In the genomic region with DNA sequence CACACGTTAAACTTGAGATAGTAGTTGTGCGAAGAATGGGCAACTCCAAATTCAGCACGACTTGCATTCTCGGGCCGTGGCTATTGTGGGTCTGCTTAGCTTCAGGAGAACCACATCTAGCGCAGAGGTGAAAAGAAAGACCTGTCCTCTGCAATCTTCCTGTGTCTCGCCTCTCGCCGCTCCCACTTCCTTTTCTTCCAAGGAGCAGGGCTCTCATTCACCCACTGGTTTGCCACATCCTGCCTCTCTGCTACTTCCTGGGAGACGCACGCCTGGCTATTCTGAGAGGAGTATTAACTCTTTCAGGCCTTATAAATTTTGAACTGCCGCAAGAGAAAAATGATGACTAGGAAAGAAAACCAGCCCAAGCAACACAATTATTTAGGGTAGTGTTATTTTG, we compare ENCODE assay signal across 11 mouse cellular contexts. TPM values are rescaled to one million over a fixed set of nuclear protein-coding genes. Genes with fewer than 3 reads are reported as not detected.
DNase-seq lines count a peak whose midpoint lies in the region; ATAC-seq and TF ChIP-seq lines count a peak whose summit lies in the region.
"Had no signal": no experiment of that assay in that cellular context is flagged by ENCODE, and none has a peak within 500 bp of the region (broad histone marks: within the 10 kb centered on the region; RNA-seq: fewer than 3 reads in every experiment).

No protein-coding gene starts in this region.

- no peak overlapping the region for H3K4me3 ChIP-seq in lung, postnatal 0 days (ENCODE audit: low read depth, low read length)
- peak overlapping the region; percentile 23; the same call in 1 of the 2 replicates for H3K4me3 ChIP-seq in brown adipose tissue, adult 24 weeks (ENCODE audit: insufficient read depth, low read depth, low read length)
- no peak overlapping the region for H3K4me3 ChIP-seq in midbrain, embryonic 11.5 days (ENCODE audit: low read depth, low read length)
- H3K4me3 ChIP-seq in neural tube, embryonic 15.5 days (replicated peaks), result no peak overlapping the region
- H3K4me3 ChIP-seq: erythroblast, embryonic 14.5 days; heart, embryonic 15.5 days; myocyte had no signal

- H3K4me1 ChIP-seq in lung, postnatal 0 days (ENCODE audit: insufficient read depth, low read depth, low read length), result peaks cover 9% of the 10 kb centered on the region; the same call in 1 of the 2 replicates
- H3K4me1 ChIP-seq in brown adipose tissue, adult 24 weeks (ENCODE audit: control insufficient read depth, insufficient read depth, insufficient read length, low read length), result peaks cover 26% of the 10 kb centered on the region
- H3K4me1 ChIP-seq in midbrain, embryonic 11.5 days (ENCODE audit: control insufficient read depth, insufficient read depth, low read length), result no peaks in the 10 kb centered on the region
- peaks cover 18% of the 10 kb centered on the region for H3K4me1 ChIP-seq in neural tube, embryonic 15.5 days

- H3K9me3 ChIP-seq in lung, postnatal 0 days (ENCODE audit: low read length), result no peaks in the 10 kb centered on the region
- no peaks in the 10 kb centered on the region for H3K9me3 ChIP-seq in midbrain, embryonic 11.5 days (ENCODE audit: control insufficient read depth, low read length)
- H3K9me3 ChIP-seq in neural tube, embryonic 15.5 days (replicated peaks), result no peaks in the 10 kb centered on the region
- H3K9me3 ChIP-seq: heart, embryonic 15.5 days had no signal

- H3K4me2 ChIP-seq in lung, postnatal 0 days (replicated peaks; ENCODE audit: low read depth, low read length), result peak overlapping the region; percentile 11; the same call in 1 of the 2 replicates
- no peak overlapping the region for H3K4me2 ChIP-seq in midbrain, embryonic 11.5 days
- no peak overlapping the region for H3K4me2 ChIP-seq in neural tube, embryonic 15.5 days
- H3K4me2 ChIP-seq: heart, embryonic 15.5 days had no signal

- no peak for ATAC-seq in lung, postnatal 0 days
- ATAC-seq in megakaryocyte, adult 5-6 weeks (ENCODE audit: poor library complexity, severe bottlenecking), result peak; percentile 84
- ATAC-seq in cerebellum, adult (ENCODE audit: insufficient number of reproducible peaks, low FRiP score, low TSS enrichment), result no peak
- ATAC-seq in midbrain, embryonic 11.5 days (ENCODE audit: low FRiP score), result no peak
- no peak for ATAC-seq in neural tube, embryonic 15.5 days (ENCODE audit: low FRiP score)

- H3K27me3 ChIP-seq in lung, postnatal 0 days (replicated peaks; ENCODE audit: insufficient read depth, low read length), result no peaks in the 10 kb centered on the region
- H3K27me3 ChIP-seq in midbrain, embryonic 11.5 days (ENCODE audit: control insufficient read depth, insufficient read depth, low read length), result no peaks in the 10 kb centered on the region
- no peaks in the 10 kb centered on the region for H3K27me3 ChIP-seq in neural tube, embryonic 15.5 days (replicated peaks)
- H3K27me3 ChIP-seq: heart, embryonic 15.5 days had no signal

- TF ChIP-seq CTCF in lung, postnatal 0 days (IDR thresholded peaks at IDR 0.05), result no peak

- H3K9ac ChIP-seq in lung, postnatal 0 days (replicated peaks; ENCODE audit: low read depth), result no peak overlapping the region
- no peak overlapping the region for H3K9ac ChIP-seq in midbrain, embryonic 11.5 days (ENCODE audit: low read length)
- H3K9ac ChIP-seq in neural tube, embryonic 15.5 days (replicated peaks), result no peak overlapping the region
- H3K9ac ChIP-seq: heart, embryonic 15.5 days had no signal

- WGBS in lung, postnatal 0 days, result 56% methylated on average over 12 of the region's 12 CpGs
- WGBS in midbrain, embryonic 11.5 days, result 90% methylated on average over 12 of the region's 12 CpGs
- WGBS in neural tube, embryonic 15.5 days, result 81% methylated on average over 12 of the region's 12 CpGs

- TF ChIP-seq EP300 in lung, postnatal 0 days (IDR thresholded peaks at IDR 0.05), result no peak

- no peak overlapping the region for H3K27ac ChIP-seq in lung, postnatal 0 days (ENCODE audit: low read length)
- H3K27ac ChIP-seq in brown adipose tissue, adult 24 weeks (replicated peaks; ENCODE audit: low read depth, low read length), result peak overlapping the region; percentile 45; the same call in 1 of the 2 replicates
- H3K27ac ChIP-seq in midbrain, embryonic 11.5 days (ENCODE audit: low read depth, low read length), result no peak overlapping the region
- no peak overlapping the region for H3K27ac ChIP-seq in neural tube, embryonic 15.5 days (replicated peaks)
- H3K27ac ChIP-seq: heart, embryonic 15.5 days had no signal

- no peaks in the 10 kb centered on the region for H3K36me3 ChIP-seq in lung, postnatal 0 days (ENCODE audit: insufficient read depth, low read length)
- H3K36me3 ChIP-seq in midbrain, embryonic 11.5 days (ENCODE audit: control insufficient read depth, insufficient read depth, low read length), result no peaks in the 10 kb centered on the region
- no peaks in the 10 kb centered on the region for H3K36me3 ChIP-seq in neural tube, embryonic 15.5 days
- H3K36me3 ChIP-seq: heart, embryonic 15.5 days had no signal

- peak; percentile 53 for DNase-seq in lung, postnatal 0 days (ENCODE audit: low spot score)
- no peak for DNase-seq in lung, postnatal 14 days
- peak; percentile 33 to 40 for DNase-seq in thymus, postnatal 36 days
- DNase-seq in midbrain, embryonic 11.5 days (ENCODE audit: low spot score, missing footprints), result no peak

RNA-seq across cellular contexts. Expression of a gene that starts 7.3 kb away (rescaled TPM):
- 1.0 and 1.1 TPM in 2 replicates for polyA plus RNA-seq in lung, postnatal 0 days (2015; fragmentation: Nextera tagmentation; extraction: Ambion mirVana)
- polyA plus RNA-seq in brown adipose tissue, adult 24 weeks (2012; ENCODE audit: insufficient read depth, insufficient read length, missing spikeins), result 3.3 and 7.9 TPM in 2 replicates
- 0.34 TPM in 1 of 2 replicates, not detected in the other for total RNA-seq in megakaryocyte, adult 5-6 weeks (2015)
- 0.16 and 0.48 TPM in 2 replicates for total RNA-seq in megakaryocyte, adult 5-6 weeks (2017)
- 1.8 and 2.6 TPM in 2 replicates for polyA plus RNA-seq in midbrain, embryonic 11.5 days (2014; fragmentation: Nextera tagmentation; extraction: Ambion mirVana)
- 2.3 and 3.2 TPM in 2 replicates for polyA plus RNA-seq in neural tube, embryonic 15.5 days (2015; fragmentation: Nextera tagmentation; extraction: Ambion mirVana)
- polyA plus RNA-seq: erythroblast, embryonic 14.5 days had no signal

RNA-seq across cellular contexts. Expression of a gene that starts 25.7 kb away (rescaled TPM):
- 67.1 and 77.6 TPM in 2 replicates for polyA plus RNA-seq in lung, postnatal 0 days (2015; fragmentation: Nextera tagmentation; extraction: Ambion mirVana)
- polyA plus RNA-seq in brown adipose tissue, adult 24 weeks (2012; ENCODE audit: insufficient read depth, insufficient read length, missing spikeins), result 33.1 and 39.9 TPM in 2 replicates
- 79.7 and 92.9 TPM in 2 replicates for total RNA-seq in megakaryocyte, adult 5-6 weeks (2015)
- 114 and 117 TPM in 2 replicates for total RNA-seq in megakaryocyte, adult 5-6 weeks (2017)
- polyA plus RNA-seq in midbrain, embryonic 11.5 days (2014; fragmentation: Nextera tagmentation; extraction: Ambion mirVana), result 78.2 and 78.8 TPM in 2 replicates
- polyA plus RNA-seq in neural tube, embryonic 15.5 days (2015; fragmentation: Nextera tagmentation; extraction: Ambion mirVana), result 71.0 and 80.1 TPM in 2 replicates

RNA-seq across cellular contexts. Expression of a gene that starts 48.7 kb away (rescaled TPM):
- polyA plus RNA-seq in lung, postnatal 0 days (2015; fragmentation: Nextera tagmentation; extraction: Ambion mirVana), result 35.5 and 47.4 TPM in 2 replicates
- polyA plus RNA-seq in brown adipose tissue, adult 24 weeks (2012; ENCODE audit: insufficient read depth, insufficient read length, missing spikeins), result 62.6 and 69.4 TPM in 2 replicates
- total RNA-seq in megakaryocyte, adult 5-6 weeks (2015), result 25.6 and 31.7 TPM in 2 replicates
- 70.1 and 76.7 TPM in 2 replicates for total RNA-seq in megakaryocyte, adult 5-6 weeks (2017)
- 37.3 and 37.4 TPM in 2 replicates for polyA plus RNA-seq in midbrain, embryonic 11.5 days (2014; fragmentation: Nextera tagmentation; extraction: Ambion mirVana)
- polyA plus RNA-seq in neural tube, embryonic 15.5 days (2015; fragmentation: Nextera tagmentation; extraction: Ambion mirVana), result 34.9 and 37.1 TPM in 2 replicates

RNA-seq across cellular contexts. Expression of a gene that starts 53.6 kb away (rescaled TPM):
- 59.8 and 70.2 TPM in 2 replicates for polyA plus RNA-seq in lung, postnatal 0 days (2015; fragmentation: Nextera tagmentation; extraction: Ambion mirVana)
- 19.1 and 20.8 TPM in 2 replicates for polyA plus RNA-seq in brown adipose tissue, adult 24 weeks (2012; ENCODE audit: insufficient read depth, insufficient read length, missing spikeins)
- 132 and 155 TPM in 2 replicates for total RNA-seq in megakaryocyte, adult 5-6 weeks (2015)
- total RNA-seq in megakaryocyte, adult 5-6 weeks (2017), result 163 and 193 TPM in 2 replicates
- polyA plus RNA-seq in midbrain, embryonic 11.5 days (2014; fragmentation: Nextera tagmentation; extraction: Ambion mirVana), result 286 TPM in 2 replicates
- polyA plus RNA-seq in neural tube, embryonic 15.5 days (2015; fragmentation: Nextera tagmentation; extraction: Ambion mirVana), result 65.7 and 96.3 TPM in 2 replicates

RNA-seq across cellular contexts. Expression of a gene that starts 54.6 kb away (rescaled TPM):
- 679 and 693 TPM in 2 replicates for polyA plus RNA-seq in lung, postnatal 0 days (2015; fragmentation: Nextera tagmentation; extraction: Ambion mirVana)
- 420 and 430 TPM in 2 replicates for polyA plus RNA-seq in brown adipose tissue, adult 24 weeks (2012; ENCODE audit: insufficient read depth, insufficient read length, missing spikeins)
- total RNA-seq in megakaryocyte, adult 5-6 weeks (2015), result 2,055 and 2,225 TPM in 2 replicates
- 1,695 and 1,727 TPM in 2 replicates for total RNA-seq in megakaryocyte, adult 5-6 weeks (2017)
- polyA plus RNA-seq in midbrain, embryonic 11.5 days (2014; fragmentation: Nextera tagmentation; extraction: Ambion mirVana), result 1,103 and 1,131 TPM in 2 replicates
- 564 and 746 TPM in 2 replicates for polyA plus RNA-seq in neural tube, embryonic 15.5 days (2015; fragmentation: Nextera tagmentation; extraction: Ambion mirVana)

Comparison
In these comparisons a context has a peak if more than half of its experiments do, and no peak if none do; other contexts are left out.
1. DNase-seq: peak in lung, postnatal 0 days (single experiment) and thymus, postnatal 36 days (2 of 2); none in lung, postnatal 14 days (single experiment) and midbrain, embryonic 11.5 days (single experiment).